Mouse (Mus musculus) liver, adult 2 months (tissue): ENCODE results near the gene Ifitm10. TPM values are rescaled to one million over a fixed set of nuclear protein-coding genes. Genes with fewer than 3 reads are reported as not detected.

Source experiments
- DNase-seq: peaks from one replicate; pipeline ENCODE4 v3.0.0-alpha.2; 2011; ENCODE audit warnings: low read depth, low spot score; ENCODE audit errors: extremely low read depth
- H3K27ac ChIP-seq: fragments of 200-500 bp; replicated peaks from 2 replicates; pipeline ENCODE4 v1.5.1; 2012; ENCODE audit warnings: low read depth, mild to moderate bottlenecking, control low read depth, inconsistent platforms, low read length; ENCODE audit not compliant: insufficient read depth
- H3K27me3 ChIP-seq: fragments of 200-500 bp; 2 replicates; pipeline ENCODE4 v1.6.1; 2012; ENCODE audit warnings: mild to moderate bottlenecking, moderate library complexity, low read length, inconsistent platforms; ENCODE audit not compliant: control insufficient read depth, insufficient read depth
- H3K36me3 ChIP-seq: fragments of 200-500 bp; 2 replicates; pipeline ENCODE4 v1.6.1; 2012; ENCODE audit warnings: low read length, inconsistent platforms; ENCODE audit not compliant: control insufficient read depth, insufficient read depth
- H3K4me1 ChIP-seq: fragments of 200-500 bp; 2 replicates; pipeline ENCODE4 v1.6.1; 2011; ENCODE audit warnings: low read length; ENCODE audit not compliant: control insufficient read depth, insufficient read depth
- H3K4me3 ChIP-seq: fragments of 200-500 bp; 2 replicates; pipeline ENCODE4 v1.5.1; 2011; ENCODE audit warnings: low read depth, mild to moderate bottlenecking, control low read depth, low read length, moderate library complexity; ENCODE audit not compliant: insufficient read depth
- H3K79me2 ChIP-seq: fragments of 200-500 bp; 2 replicates; pipeline ENCODE4 v1.6.1; 2012; ENCODE audit warnings: inconsistent platforms, mild to moderate bottlenecking, low read length, moderate library complexity; ENCODE audit not compliant: control insufficient read depth, insufficient read depth
- H3K9ac ChIP-seq: fragments of 200-500 bp; 2 replicates; pipeline ENCODE4 v1.6.1; 2012; ENCODE audit warnings: low read depth, mild to moderate bottlenecking, control low read depth, inconsistent platforms, low read length
- CTCF ChIP-seq: fragments of 200-500 bp; IDR thresholded peaks from 2 replicates; pipeline ENCODE4 v1.5.1; 2011; ENCODE audit warnings: low read depth, low read length, control low read depth
- POLR2A ChIP-seq: fragments of 200-500 bp; IDR thresholded peaks from 2 replicates; pipeline ENCODE4 v1.6.1; 2011; ENCODE audit warnings: low read length, control low read depth; ENCODE audit not compliant: insufficient read depth; ENCODE audit errors: extremely low read depth
- WGBS: fragments of 180-500 bp; shearing (Covaris S2); methylation state at CpG from one replicate; pipeline ENCODE4 v1.1.7; 2018; 5-methylcytosine and 5-hydroxymethylcytosine counted together
- polyA plus RNA-seq: library from polyadenylated mRNA; depleted of rRNA; stranded (reverse); fragments of >200 nt; gene quantifications from 2 replicates; pipeline ENCODE4 v1.2.3, GENCODE M21; 2012
- total RNA-seq: library from RNA; depleted of rRNA; stranded (reverse); fragments of >200 nt; gene quantifications from 2 replicates; pipeline ENCODE4 v1.2.3, GENCODE M21; 2014

Gene Ifitm10
- total and polyA plus RNA-seq, 2 experiments, result 0.65 to 0.71 TPM

- Histone ChIP-seq H3K27ac (no peak overlapping the region), H3K4me1 (no peaks in the 10 kb centered on the region), H3K36me3 (no peaks in the 10 kb centered on the region), H3K27me3 (no peaks in the 10 kb centered on the region), H3K79me2 (no peaks in the 10 kb centered on the region), H3K4me3 (no peak overlapping the region), H3K9ac (no peak overlapping the region)
- TF ChIP-seq POLR2A, result no peak
- TF ChIP-seq CTCF, result no peak
- DNase-seq, result peak; percentile 37
- 57% methylated on average over 4 of the region's 4 CpGs for WGBS
Observed at GRCm38 (mm10) chr7:142403591-142403990, 30.0 kb upstream of the Ifitm10 start.

GRCm38 (mm10) chr7:142400750-142401142 lies 27.2 kb upstream of the Ifitm10 start:
- Histone ChIP-seq H3K9ac (no peak overlapping the region), H3K4me1 (no peaks in the 10 kb centered on the region), H3K36me3 (no peaks in the 10 kb centered on the region), H3K27me3 (no peaks in the 10 kb centered on the region), H3K4me3 (no peak overlapping the region), H3K79me2 (no peaks in the 10 kb centered on the region), H3K27ac (no peak overlapping the region)
- TF ChIP-seq POLR2A (no peak), CTCF (no peak)
- 61% methylated on average over 7 of the region's 7 CpGs for WGBS
- DNase-seq, result no peak

DNA sequence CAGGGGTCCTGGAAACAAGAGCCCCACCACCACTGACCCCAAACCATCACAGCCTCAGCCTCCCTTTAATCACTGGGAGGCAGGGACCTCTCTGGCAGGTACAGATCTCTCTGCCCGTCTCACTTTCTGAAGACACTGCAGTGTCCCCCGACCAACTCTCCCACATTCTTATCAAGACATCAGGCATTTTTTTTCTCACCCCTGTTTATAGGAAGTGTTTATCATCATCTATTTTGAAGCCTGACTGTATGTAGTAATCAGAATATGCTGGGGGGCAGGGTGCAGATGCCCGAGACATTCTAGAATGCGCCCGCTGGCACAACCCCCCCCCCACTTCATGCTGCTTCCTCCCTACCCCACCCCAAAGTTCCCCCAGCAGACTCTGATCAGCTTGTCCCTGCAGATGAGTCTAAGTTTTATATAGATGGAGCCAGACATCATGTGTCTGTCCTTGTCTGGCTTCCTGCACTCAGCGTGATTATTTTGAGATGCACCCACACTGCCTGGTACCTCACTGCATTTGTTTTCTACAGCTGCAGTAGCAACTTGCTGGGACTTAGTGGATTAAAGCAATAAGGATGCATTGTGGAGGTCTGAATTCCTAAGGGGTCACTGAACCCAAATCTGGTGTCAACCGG lies 26.7 kb upstream of the Ifitm10 start:
- Histone ChIP-seq H3K4me3 (no peak overlapping the region), H3K4me1 (no peaks in the 10 kb centered on the region), H3K79me2 (no peaks in the 10 kb centered on the region), H3K27ac (0 out of 2 replicates have a peak overlapping the region, but pooled peaks have one; percentile 5), H3K27me3 (no peaks in the 10 kb centered on the region), H3K9ac (no peak overlapping the region), H3K36me3 (no peaks in the 10 kb centered on the region)
- no peak for TF ChIP-seq POLR2A
- TF ChIP-seq CTCF, result no peak
- WGBS, result 68% methylated on average over 7 of the region's 7 CpGs
- DNase-seq, result no peak

DNA sequence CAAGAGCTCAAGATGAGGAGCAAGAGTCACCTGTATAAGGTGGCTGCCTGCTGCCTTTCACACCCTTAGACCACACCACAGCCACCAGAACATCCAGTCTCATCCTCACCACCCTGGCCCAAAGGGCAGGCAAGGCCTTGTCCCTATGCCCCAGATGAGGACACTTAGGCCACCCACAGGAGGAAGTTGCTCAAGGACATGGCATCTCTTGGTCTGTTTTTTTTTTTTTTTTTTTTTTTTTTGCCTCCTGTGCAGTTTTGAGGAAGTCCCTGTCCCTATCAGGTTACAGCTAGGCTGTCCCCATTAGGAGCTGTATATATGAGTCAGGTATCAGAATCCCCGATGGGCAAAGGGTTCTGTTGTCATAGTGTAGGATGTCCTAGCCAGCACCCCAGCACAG lies 25.7 kb upstream of the Ifitm10 start:
- WGBS, result 67% methylated on average over 1 of the region's 1 CpGs
- Histone ChIP-seq H3K4me3 (no peak overlapping the region), H3K79me2 (no peaks in the 10 kb centered on the region), H3K36me3 (no peaks in the 10 kb centered on the region), H3K9ac (no peak overlapping the region), H3K4me1 (no peaks in the 10 kb centered on the region), H3K27ac (peak overlapping the region; percentile 76), H3K27me3 (no peaks in the 10 kb centered on the region)
- TF ChIP-seq POLR2A (no peak), CTCF (no peak)
- DNase-seq, result no peak

DNA sequence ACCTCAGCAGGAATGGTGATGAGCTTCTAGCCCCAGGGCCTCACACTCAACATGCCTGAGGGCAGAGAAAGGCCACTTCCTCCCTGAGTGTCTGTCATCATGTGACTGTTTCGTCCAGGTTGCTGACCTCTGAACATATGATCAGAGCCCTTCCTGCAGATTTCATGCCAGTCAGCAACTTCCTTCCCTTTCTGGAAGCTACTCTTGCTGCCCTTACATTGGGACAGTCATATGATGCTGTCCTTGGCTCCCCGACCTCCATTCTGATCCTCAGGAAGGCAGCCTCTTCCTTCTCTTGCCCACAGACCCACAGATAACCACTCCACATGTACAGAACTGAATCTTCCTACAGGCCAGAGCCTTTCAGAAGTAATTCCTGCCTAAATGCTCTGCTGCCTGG lies 24.5 kb upstream of the Ifitm10 start:
- 68% methylated on average over 2 of the region's 2 CpGs for WGBS
- peak; percentile 60 for DNase-seq
- Histone ChIP-seq H3K79me2 (no peaks in the 10 kb centered on the region), H3K4me3 (no peak overlapping the region), H3K27ac (peak overlapping the region; percentile 76), H3K36me3 (no peaks in the 10 kb centered on the region), H3K4me1 (no peaks in the 10 kb centered on the region; the same call in 1 of the 2 replicates), H3K9ac (no peak overlapping the region), H3K27me3 (no peaks in the 10 kb centered on the region)
- TF ChIP-seq POLR2A, result no peak
- TF ChIP-seq CTCF, result no peak

DNA sequence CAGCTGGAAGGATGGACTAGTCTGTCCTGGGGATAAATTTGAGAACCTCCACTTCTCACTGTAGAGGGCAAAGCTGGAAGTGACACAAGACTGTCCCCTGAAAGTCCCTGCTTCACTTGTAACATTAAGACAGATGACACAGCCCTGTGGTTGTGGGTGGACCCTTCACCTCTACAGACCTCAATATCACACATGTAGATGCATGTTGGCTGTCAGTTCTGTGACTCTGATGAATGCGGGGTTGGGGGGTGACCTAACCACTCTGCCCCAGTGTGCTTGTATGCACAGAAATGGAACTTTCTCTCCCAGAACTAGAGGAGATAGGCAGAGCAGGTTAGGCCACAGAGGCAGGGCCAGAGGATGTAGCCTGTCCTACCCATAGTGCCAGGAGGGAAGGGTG lies 23.1 kb upstream of the Ifitm10 start:
- H3K36me3 ChIP-seq, result no peaks in the 10 kb centered on the region
- no peaks in the 10 kb centered on the region; the same call in 1 of the 2 replicates for H3K4me1 ChIP-seq
- no peak overlapping the region for H3K27ac ChIP-seq
- DNase-seq, result no peak
- no peak overlapping the region for H3K4me3 ChIP-seq
- no peak for TF ChIP-seq POLR2A
- TF ChIP-seq CTCF, result no peak
- H3K9ac ChIP-seq, result no peak overlapping the region
- 92% methylated on average over 1 of the region's 1 CpGs for WGBS
- no peaks in the 10 kb centered on the region for H3K27me3 ChIP-seq
- H3K79me2 ChIP-seq, result no peaks in the 10 kb centered on the region
